Mouse (Mus musculus) E14TG2a.4 (cell line): Measurements from ENCODE around the gene Gab2.

ENCODE experiments used
- CTCF ChIP-seq: conservative IDR thresholded peaks from 2 replicates; pipeline ENCODE4 v1.5.1; 2014; ENCODE audit warnings: low read length
- NANOG ChIP-seq: IDR thresholded peaks from 2 replicates; pipeline ENCODE4 v1.6.1; 2014; ENCODE audit warnings: borderline replicate concordance, low read length, mixed read lengths
- POU5F1 ChIP-seq: IDR thresholded peaks from 2 replicates; pipeline ENCODE4 v1.6.1; 2014; ENCODE audit warnings: low read length, borderline replicate concordance

GRCm38 (mm10) chr7:97358347-97358746, 277.0 kb downstream of the Gab2 start:
- TF ChIP-seq CTCF (no peak), POU5F1 (no peak), NANOG (no peak)
